Mouse (Mus musculus): Measurements from ENCODE around the gene Eno4.

DNA sequence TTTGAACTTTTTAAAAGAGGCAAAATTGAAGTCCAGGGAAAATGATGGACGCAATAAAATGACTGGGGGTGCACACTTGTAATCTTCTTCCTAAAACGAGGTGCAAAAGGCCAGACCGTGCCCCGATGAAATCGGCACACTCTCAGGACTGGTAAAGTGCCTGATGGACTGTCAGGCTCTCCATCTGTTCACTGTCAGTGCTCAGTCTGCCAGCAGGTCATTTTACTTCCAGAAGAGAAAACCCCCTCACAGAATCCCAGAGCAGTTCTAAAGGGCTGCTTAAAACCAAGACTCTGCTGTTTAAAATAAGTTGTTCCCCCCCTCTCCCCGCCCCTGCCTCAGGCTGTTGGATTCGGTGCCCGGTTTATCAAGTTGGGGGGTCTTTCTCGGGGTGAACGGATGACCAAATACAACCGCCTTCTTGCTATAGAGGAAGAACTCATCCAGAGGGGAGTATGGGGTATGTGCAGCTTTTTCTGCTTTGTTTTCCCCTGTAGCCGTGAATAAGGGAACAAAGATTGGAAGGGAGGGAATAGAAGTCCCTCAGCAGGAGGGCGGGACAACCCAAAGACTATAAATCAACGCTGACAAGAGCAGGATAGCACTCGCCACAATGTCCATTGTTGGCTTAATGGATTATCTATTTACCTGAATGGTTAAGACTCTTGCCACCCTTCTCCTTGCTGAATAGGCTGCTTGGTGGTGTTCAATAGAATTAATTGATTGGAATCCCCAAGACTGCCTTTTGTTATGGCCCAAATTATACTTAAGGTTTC, 25.7 kb downstream of the Eno4 start:
- TF ChIP-seq GATA1 (IDR thresholded peaks at IDR 0.05; ENCODE audit: borderline replicate concordance, low read length) (no peak), FLI1 (IDR thresholded peaks at IDR 0.05; ENCODE audit: low read length) (no peak)
